Mouse (Mus musculus): ENCODE measurements around the gene Tspear. TPM values are rescaled to one million over a fixed set of nuclear protein-coding genes. Genes with fewer than 3 reads are reported as not detected.
A peak's percentile ranks its signal among the peaks of the same experiment; 100 is the strongest.

The Tspear gene
- total and polyA plus RNA-seq, 3 experiments, result 1.8 to 3.8 TPM; not detected in 1

- Histone ChIP-seq H3K4me3 (ENCODE audit: control insufficient read depth in 1 of 2, insufficient read depth in 1 of 2, low read depth in 2 of 2, low read length in 2 of 2) (peak overlapping the region; percentile 56 to 68), H3K36me3 (ENCODE audit: control insufficient read depth in 1 of 2, insufficient read depth in 2 of 2, low read length in 2 of 2) (no peaks in the 10 kb centered on the region), H3K79me2 (ENCODE audit: control insufficient read depth, insufficient read depth, low read length, poor library complexity) (no peaks in the 10 kb centered on the region), H3K4me1 (ENCODE audit: control insufficient read depth in 1 of 2, insufficient read depth in 2 of 2, low read length in 2 of 2) (peaks cover 0 to 6% of the 10 kb centered on the region in 2 experiments; a peak in 1 of 4 replicates), H3K9ac (ENCODE audit: control insufficient read depth, low read depth, low read length, poor library complexity, severe bottlenecking) (peak overlapping the region; percentile 35), H3K9me3 (replicated peaks; ENCODE audit: insufficient read depth, low read length) (no peaks in the 10 kb centered on the region), H3K27ac (ENCODE audit: control insufficient read depth, low read depth, low read length) (no peak overlapping the region), H3K27me3 (ENCODE audit: control insufficient read depth in 1 of 2, insufficient read depth in 2 of 2, low read length in 2 of 2) (peaks cover 0 to 5% of the 10 kb centered on the region in 2 experiments; a peak in 1 of 4 replicates)
- DNase-seq (ENCODE audit: low read depth, low spot score), result peak; percentile 97
- no peak for TF ChIP-seq MAX (IDR thresholded peaks at IDR 0.05; ENCODE audit: low read length)
- no peak for TF ChIP-seq ZNF384 (IDR thresholded peaks at IDR 0.05; ENCODE audit: low read depth, low read length)
- TF ChIP-seq ELF1 (IDR thresholded peaks at IDR 0.05; ENCODE audit: low read depth, low read length), result peak; percentile 68
- TF ChIP-seq UBTF (IDR thresholded peaks at IDR 0.05; ENCODE audit: borderline replicate concordance, insufficient read depth, low read depth, low read length), result no peak
- peak; percentile 57; the same call in 1 of the 2 replicates for TF ChIP-seq SIN3A (IDR thresholded peaks at IDR 0.05; ENCODE audit: low read length)
- TF ChIP-seq ZC3H11A (IDR thresholded peaks at IDR 0.05; ENCODE audit: low read depth, low read length), result no peak
- no peak for TF ChIP-seq GATA1 (IDR thresholded peaks at IDR 0.05; ENCODE audit: low read depth, low read length)
- peak in 1 of 3 experiments; percentile 20; a peak in 1 of 6 replicates for TF ChIP-seq CTCF (IDR thresholded peaks at IDR 0.05 in 2 of 3, conservative IDR thresholded peaks at IDR 0.05 in 1 of 3; ENCODE audit: control insufficient read depth in 1 of 3, insufficient read depth in 1 of 3, low read depth in 2 of 3, low read length in 3 of 3, poor library complexity in 1 of 3, severe bottlenecking in 1 of 3)
- no peak for TF ChIP-seq USF2 (IDR thresholded peaks at IDR 0.05; ENCODE audit: borderline replicate concordance in 1 of 2, insufficient read depth in 1 of 2, low read depth in 1 of 2, low read length in 2 of 2)
- TF ChIP-seq MAZ (IDR thresholded peaks at IDR 0.05; ENCODE audit: low read depth, low read length), result no peak
- TF ChIP-seq MXI1 (IDR thresholded peaks at IDR 0.05; ENCODE audit: low read depth, low read length), result peak; percentile 62
- no peak for TF ChIP-seq TAL1 (IDR thresholded peaks at IDR 0.05; ENCODE audit: low read length)
- TF ChIP-seq POLR2A (IDR thresholded peaks at IDR 0.05; ENCODE audit: control insufficient read depth in 1 of 2, insufficient read depth in 1 of 2, low read depth in 1 of 2, low read length in 2 of 2, poor library complexity in 1 of 2), result peak; percentile 24 to 61; a peak in 2 of 4 replicates
- no peak for TF ChIP-seq KAT2A (conservative IDR thresholded peaks at IDR 0.05; ENCODE audit: low read depth, low read length)
- no peak for TF ChIP-seq MYC (IDR thresholded peaks at IDR 0.05; ENCODE audit: low read depth, low read length)
- no peak for TF ChIP-seq GABPA (IDR thresholded peaks at IDR 0.05; ENCODE audit: low read depth, low read length)
- TF ChIP-seq TBP (IDR thresholded peaks at IDR 0.05; ENCODE audit: low read depth, low read length), result peak; percentile 56
- TF ChIP-seq NELFE (IDR thresholded peaks at IDR 0.05; ENCODE audit: low read depth, low read length), result peak; percentile 46; the same call in 1 of the 2 replicates
- no peak for TF ChIP-seq MAFK (IDR thresholded peaks at IDR 0.05; ENCODE audit: borderline replicate concordance, low read depth, low read length)
- 0 out of 2 replicates have a peak, but pooled peaks have one; percentile 34 for TF ChIP-seq HCFC1 (IDR thresholded peaks at IDR 0.05; ENCODE audit: low read depth, low read length)
- TF ChIP-seq POLR2AphosphoS5 (IDR thresholded peaks at IDR 0.05; ENCODE audit: borderline replicate concordance, low read depth, low read length), result no peak
- TF ChIP-seq ZKSCAN1 (IDR thresholded peaks at IDR 0.05; ENCODE audit: low read depth, low read length), result no peak
- peak; percentile 25; the same call in 1 of the 2 replicates for TF ChIP-seq SMC3 (IDR thresholded peaks at IDR 0.05; ENCODE audit: low read depth, low read length)
- TF ChIP-seq BHLHE40 (IDR thresholded peaks at IDR 0.05; ENCODE audit: borderline replicate concordance, low read depth, low read length), result no peak
- TF ChIP-seq EP300 (IDR thresholded peaks at IDR 0.05; ENCODE audit: low read depth in 1 of 2, low read length in 2 of 2), result no peak
- TF ChIP-seq CHD1 (IDR thresholded peaks at IDR 0.05; ENCODE audit: low read depth, low read length), result no peak
- no peak for TF ChIP-seq CHD2 (IDR thresholded peaks at IDR 0.05; ENCODE audit: low read length)
- TF ChIP-seq MEF2A (IDR thresholded peaks at IDR 0.05; ENCODE audit: extremely low read depth, insufficient replicate concordance, low read depth, low read length, poor library complexity, severe bottlenecking), result no peak
- TF ChIP-seq JUND (IDR thresholded peaks at IDR 0.05; ENCODE audit: low read depth, low read length), result no peak
- TF ChIP-seq ETS1 (IDR thresholded peaks at IDR 0.05; ENCODE audit: low read depth, low read length), result no peak
- TF ChIP-seq RCOR1 (IDR thresholded peaks at IDR 0.05; ENCODE audit: low read depth, low read length), result no peak
- no peak for TF ChIP-seq TCF12 (IDR thresholded peaks at IDR 0.05; ENCODE audit: low read depth, low read length)
- TF ChIP-seq E2F4 (IDR thresholded peaks at IDR 0.05; ENCODE audit: borderline replicate concordance, low read depth, low read length), result no peak
- TF ChIP-seq MYB (IDR thresholded peaks at IDR 0.05; ENCODE audit: low read depth, low read length), result no peak
- TF ChIP-seq ZMIZ1 (IDR thresholded peaks at IDR 0.05; ENCODE audit: low read depth, low read length), result no peak
- TF ChIP-seq USF1 (IDR thresholded peaks at IDR 0.05; ENCODE audit: low read depth, low read length), result no peak
- no peak for TF ChIP-seq POLR2AphosphoS2 (IDR thresholded peaks at IDR 0.05; ENCODE audit: low read length)
Measured at GRCm38 (mm10) chr10:77864067-77864761, 177.8 kb downstream of the Tspear start.
